Mouse (Mus musculus) CD4-positive helper T cell, adult 2 months (primary cell): ENCODE data around the gene Serpina1d.
"Not testable (repeated sequence)": the region's sequence is repeated elsewhere in the genome, so short reads cannot be mapped to it uniquely, and the experiment has no call there.

ENCODE experiments used
- DNase-seq: peaks from one replicate; pipeline ENCODE4 v3.0.0-alpha.2; 2012; ENCODE audit warnings: low read depth, missing footprints, low spot score

The Serpina1d gene

GRCm38 (mm10) chr12:103773246-103773851 is at the start of gene Serpina1d:
TSS of gene Serpina1d (minus strand) at chr12:103773592.
- DNase-seq: not testable (repeated sequence)

GRCm38 (mm10) chr12:103770597-103770996 is 2.8 kb downstream of the Serpina1d start:
- not testable (repeated sequence) for DNase-seq

GRCm38 (mm10) chr12:103763083-103763482 is 10.3 kb downstream of the Serpina1d start:
- DNase-seq: not testable (repeated sequence)

- not testable (repeated sequence) for DNase-seq
These were observed 13.1 kb downstream of the Serpina1d start for GRCm38 (mm10) chr12:103760316-103760715.

- DNase-seq: not testable (repeated sequence)
These were observed 27.4 kb downstream of the Serpina1d start for GRCm38 (mm10) chr12:103745957-103746356.

GRCm38 (mm10) chr12:103737791-103738580 is 35.4 kb downstream of the Serpina1d start:
- DNase-seq: not testable (repeated sequence)

- not testable (repeated sequence) for DNase-seq
These were observed 37.8 kb downstream of the Serpina1d start for GRCm38 (mm10) chr12:103735566-103735965.

GRCm38 (mm10) chr12:103735101-103735500 is 38.3 kb downstream of the Serpina1d start:
- DNase-seq: not testable (repeated sequence)
